Mouse (Mus musculus) kidney, postnatal 0 days (tissue): ENCODE results near the gene Fbn1. TPM values are rescaled to one million over a fixed set of nuclear protein-coding genes. Genes with fewer than 3 reads are reported as not detected.

Experiments
- ATAC-seq: fragments of 200-750 bp; cut with Nextera tagmentation; replicated peaks from 2 replicates; pipeline ENCODE4 v1.8.0; 2017; ENCODE audit warnings: low read depth, moderate number of reproducible peaks, moderate TSS enrichment, moderate library complexity; ENCODE audit not compliant: low FRiP score
- DNase-seq: peaks from one replicate; pipeline ENCODE4 v3.0.0-alpha.2; 2016; ENCODE audit warnings: low spot score
- H3K27ac ChIP-seq: fragments of 300-500 bp; sonication (generic); 2 replicates; pipeline ENCODE4 v1.5.1; 2014; ENCODE audit warnings: mild to moderate bottlenecking
- H3K27me3 ChIP-seq: fragments of 300-500 bp; sonication (generic); 2 replicates; pipeline ENCODE4 v1.6.1; 2014; ENCODE audit warnings: low read length, mixed read lengths; ENCODE audit not compliant: insufficient read depth
- H3K36me3 ChIP-seq: fragments of 300-500 bp; sonication (generic); 2 replicates; pipeline ENCODE4 v1.6.1; 2014; ENCODE audit warnings: low read length, mixed read lengths; ENCODE audit not compliant: insufficient read depth
- H3K4me1 ChIP-seq: fragments of 300-500 bp; sonication (generic); replicated peaks from 2 replicates; pipeline ENCODE4 v1.6.1; 2014; ENCODE audit warnings: antibody characterized with exemption, low read length, mixed read lengths; ENCODE audit not compliant: insufficient read depth
- H3K4me2 ChIP-seq: fragments of 300-500 bp; sonication (generic); 2 replicates; pipeline ENCODE4 v1.6.1; 2014; ENCODE audit warnings: mild to moderate bottlenecking, low read length, moderate library complexity, mixed read lengths
- H3K4me3 ChIP-seq: fragments of 300-500 bp; sonication (generic); replicated peaks from 2 replicates; pipeline ENCODE4 v1.5.1; 2014; ENCODE audit warnings: low read depth, low read length
- H3K9ac ChIP-seq: fragments of 300-500 bp; sonication (generic); 2 replicates; pipeline ENCODE4 v1.6.1; 2014; ENCODE audit warnings: low read depth, low read length
- H3K9me3 ChIP-seq: fragments of 300-500 bp; sonication (generic); replicated peaks from 2 replicates; pipeline ENCODE4 v1.6.1; 2016; ENCODE audit warnings: low read length, inconsistent platforms, mixed read lengths
- CTCF ChIP-seq: IDR thresholded peaks from 2 replicates; pipeline ENCODE4 v1.5.1; 2016; ENCODE audit warnings: antibody characterized with exemption, low read depth, mild to moderate bottlenecking, moderate library complexity
- WGBS: fragments of 180-500 bp; shearing (Covaris S2); extraction: QIAGEN DNeasy Blood & Tissue Kit; methylation state at CpG from one replicate; pipeline ENCODE4 v1.1.7; 2014; 5-methylcytosine and 5-hydroxymethylcytosine counted together
- polyA plus RNA-seq: library from polyadenylated mRNA; unstranded; fragments of >200 nt; fragmentation: Nextera tagmentation; extraction: Ambion mirVana; gene quantifications from 2 replicates; pipeline ENCODE4 v1.2.1, GENCODE M21; 2015

Fbn1 gene
- polyA plus RNA-seq, 1 experiment from 2014 or later: 13.2 TPM

GRCm38 (mm10) chr2:125540579-125540978 lies 32.8 kb upstream of the Fbn1 start:
- no peak overlapping the region for H3K9ac ChIP-seq
- H3K4me1 ChIP-seq: no peaks in the 10 kb centered on the region
- 49% methylated on average over 7 of the region's 7 CpGs for WGBS
- H3K4me2 ChIP-seq: no peak overlapping the region
- peak; percentile 39 for DNase-seq
- H3K27me3 ChIP-seq: no peaks in the 10 kb centered on the region
- H3K27ac ChIP-seq: no peak overlapping the region
- no peaks in the 10 kb centered on the region for H3K9me3 ChIP-seq
- no peaks in the 10 kb centered on the region for H3K36me3 ChIP-seq
- no peak overlapping the region for H3K4me3 ChIP-seq
- no peak for ATAC-seq
- TF ChIP-seq CTCF: no peak

GRCm38 (mm10) chr2:125539640-125540039 lies 31.8 kb upstream of the Fbn1 start:
- Histone ChIP-seq H3K9me3 (no peaks in the 10 kb centered on the region), H3K9ac (no peak overlapping the region), H3K36me3 (no peaks in the 10 kb centered on the region), H3K27me3 (no peaks in the 10 kb centered on the region), H3K27ac (no peak overlapping the region), H3K4me2 (no peak overlapping the region), H3K4me1 (no peaks in the 10 kb centered on the region), H3K4me3 (no peak overlapping the region)
- no peak for ATAC-seq
- DNase-seq: no peak
- no peak for TF ChIP-seq CTCF
- WGBS: 77% methylated on average over 3 of the region's 3 CpGs

- no peak; the same call in 1 of the 2 replicates for ATAC-seq
These were observed 22.9 kb upstream of the Fbn1 start for GRCm38 (mm10) chr2:125530665-125531064.

GRCm38 (mm10) chr2:125526566-125526965 lies 18.8 kb upstream of the Fbn1 start:
- 81% methylated on average over 5 of the region's 5 CpGs for WGBS

More at GRCm38 (mm10) chr2:125530665-125531064, 22.9 kb upstream of the Fbn1 start:
- Histone ChIP-seq H3K36me3 (no peaks in the 10 kb centered on the region), H3K4me2 (no peak overlapping the region), H3K27ac (no peak overlapping the region), H3K9ac (no peak overlapping the region), H3K9me3 (no peaks in the 10 kb centered on the region), H3K4me1 (no peaks in the 10 kb centered on the region), H3K4me3 (no peak overlapping the region), H3K27me3 (no peaks in the 10 kb centered on the region)
- no peak for TF ChIP-seq CTCF
- DNase-seq: no peak
- WGBS: 78% methylated on average over 6 of the region's 6 CpGs

GRCm38 (mm10) chr2:125525484-125525883 lies 17.7 kb upstream of the Fbn1 start:
- no peak overlapping the region for H3K4me2 ChIP-seq
- H3K9me3 ChIP-seq: no peaks in the 10 kb centered on the region
- no peaks in the 10 kb centered on the region for H3K27me3 ChIP-seq
- H3K36me3 ChIP-seq: no peaks in the 10 kb centered on the region
- WGBS: 75% methylated on average over 2 of the region's 2 CpGs
- DNase-seq (no peak), ATAC-seq (no peak)
- no peak for TF ChIP-seq CTCF
- H3K4me3 ChIP-seq: no peak overlapping the region
- no peak overlapping the region for H3K9ac ChIP-seq
- no peaks in the 10 kb centered on the region for H3K4me1 ChIP-seq
- H3K27ac ChIP-seq: no peak overlapping the region

More at GRCm38 (mm10) chr2:125526566-125526965, 18.8 kb upstream of the Fbn1 start:
- H3K4me2 ChIP-seq: no peak overlapping the region
- ATAC-seq (no peak), DNase-seq (no peak)
- no peaks in the 10 kb centered on the region for H3K27me3 ChIP-seq
- H3K4me3 ChIP-seq: no peak overlapping the region
- no peaks in the 10 kb centered on the region for H3K9me3 ChIP-seq
- no peak overlapping the region for H3K9ac ChIP-seq
- no peak overlapping the region for H3K27ac ChIP-seq
- H3K36me3 ChIP-seq: no peaks in the 10 kb centered on the region
- H3K4me1 ChIP-seq: no peaks in the 10 kb centered on the region
- no peak for TF ChIP-seq CTCF

GRCm38 (mm10) chr2:125516594-125516993 lies 8.8 kb upstream of the Fbn1 start:
- ATAC-seq: peak; percentile 73

More at GRCm38 (mm10) chr2:125516594-125516993, 8.8 kb upstream of the Fbn1 start:
- no peaks in the 10 kb centered on the region for H3K9me3 ChIP-seq
- DNase-seq: peak; percentile 84
- H3K27me3 ChIP-seq: no peaks in the 10 kb centered on the region
- no peak overlapping the region for H3K4me3 ChIP-seq
- TF ChIP-seq CTCF: no peak
- WGBS: 8% methylated on average over 4 of the region's 4 CpGs
- H3K27ac ChIP-seq: peak overlapping the region; percentile 50; the same call in 1 of the 2 replicates
- H3K4me1 ChIP-seq: no peaks in the 10 kb centered on the region
- H3K36me3 ChIP-seq: no peaks in the 10 kb centered on the region
- no peak overlapping the region for H3K9ac ChIP-seq
- no peak overlapping the region for H3K4me2 ChIP-seq
